Mouse (Mus musculus) c-Kit-positive CD71-negative TER-119-negative erythroid progenitor cells, embryonic 14.5 days (primary cell): ENCODE measurements around the gene March11.

Experiments used
- DNase-seq: peaks from one replicate; pipeline ENCODE4 v3.0.0-alpha.2; 2013; ENCODE audit warnings: low read depth

Gene March11

GRCm38 (mm10) chr15:26374232-26374631 is 65.4 kb downstream of the March11 start:
- DNase-seq: no peak

GRCm38 (mm10) chr15:26374946-26375345 is 66.1 kb downstream of the March11 start:
- no peak for DNase-seq

GRCm38 (mm10) chr15:26377355-26377754 is 68.5 kb downstream of the March11 start:
- DNase-seq: no peak

GRCm38 (mm10) chr15:26378879-26379278 is 70.0 kb downstream of the March11 start:
- no peak for DNase-seq

GRCm38 (mm10) chr15:26379831-26380230 is 71.0 kb downstream of the March11 start:
- no peak for DNase-seq

- no peak for DNase-seq
Measured at GRCm38 (mm10) chr15:26380844-26381243, 72.0 kb downstream of the March11 start.

- DNase-seq: no peak
Measured at GRCm38 (mm10) chr15:26390001-26390400, 81.2 kb downstream of the March11 start.

GRCm38 (mm10) chr15:26396556-26396955 is 87.7 kb downstream of the March11 start:
- no peak for DNase-seq

- no peak for DNase-seq
Measured at GRCm38 (mm10) chr15:26425284-26425683, 116.4 kb downstream of the March11 start.

GRCm38 (mm10) chr15:26426231-26426630 is 117.4 kb downstream of the March11 start:
- DNase-seq: no peak

GRCm38 (mm10) chr15:26430565-26430964 is 121.7 kb downstream of the March11 start:
- no peak for DNase-seq

- DNase-seq: no peak
Measured at GRCm38 (mm10) chr15:26432676-26433075, 123.8 kb downstream of the March11 start.

GRCm38 (mm10) chr15:26435725-26436124 is 126.9 kb downstream of the March11 start:
- DNase-seq: no peak

- no peak for DNase-seq
Measured at GRCm38 (mm10) chr15:26437113-26437512, 128.3 kb downstream of the March11 start.
